Mouse (Mus musculus) regulatory T cell (primary cell): ENCODE results near the gene Orai1.
"Not testable (repeated sequence)": the region's sequence is repeated elsewhere in the genome, so short reads cannot be mapped to it uniquely, and the experiment has no call there.

Experiments
- in situ Hi-C: fragments of 300-600 bp; cut with MboI, MseI; formaldehyde crosslinking; loops from one replicate; pipeline ENCODE4 v1.15.1; 2025; ENCODE audit warnings: high pct_unique_total_duplicates

The Orai1 gene

DNA sequence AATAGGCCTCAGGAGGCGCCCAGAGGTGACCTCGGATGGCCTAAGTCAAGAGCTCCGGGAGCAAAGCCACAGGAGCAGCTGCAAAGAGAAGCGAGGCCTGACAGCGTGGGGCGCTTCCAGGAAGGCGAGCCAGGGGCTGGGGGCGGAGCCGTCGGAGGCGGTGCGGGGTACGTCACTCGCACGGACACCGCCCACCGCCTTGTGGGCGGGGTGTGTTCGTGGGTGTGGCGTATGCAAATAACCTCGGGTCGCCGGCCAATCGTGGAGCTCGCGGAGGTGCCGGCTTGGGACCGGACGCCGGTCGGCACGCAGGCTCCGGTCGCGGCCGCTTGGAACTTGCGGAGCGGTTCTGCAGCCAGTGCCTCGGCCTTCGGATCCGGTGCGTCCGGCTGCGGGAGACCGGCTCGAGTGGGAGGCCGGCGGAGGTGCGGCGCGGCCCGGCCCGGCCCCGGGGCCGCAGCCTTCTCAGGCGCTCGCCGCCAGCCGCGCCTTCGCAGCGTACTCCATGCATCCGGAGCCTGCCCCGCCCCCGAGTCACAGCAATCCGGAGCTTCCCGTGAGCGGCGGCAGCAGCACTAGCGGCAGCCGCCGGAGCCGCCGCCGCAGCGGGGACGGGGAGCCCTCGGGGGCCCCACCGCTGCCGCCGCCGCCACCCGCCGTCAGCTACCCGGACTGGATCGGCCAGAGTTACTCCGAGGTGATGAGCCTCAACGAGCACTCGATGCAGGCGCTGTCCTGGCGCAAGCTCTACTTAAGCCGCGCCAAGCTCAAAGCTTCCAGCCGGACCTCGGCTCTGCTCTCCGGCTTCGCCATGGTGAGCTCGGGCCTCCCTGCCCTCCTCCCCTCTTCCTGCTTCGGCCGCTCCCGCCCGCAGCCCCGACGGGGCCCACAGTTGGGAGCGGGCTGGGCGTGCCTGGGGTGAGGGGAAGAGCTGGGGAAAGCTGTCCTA is at the start of gene Orai1:
TSS of gene Orai1 (plus strand) at position 322 of the 949 bp plus-strand sequence.
- in situ Hi-C loops = loop anchor here (5.0 kb wide), 1 partner anchor 32 kb away; the partner anchor contains the start of gene Morn3

DNA sequence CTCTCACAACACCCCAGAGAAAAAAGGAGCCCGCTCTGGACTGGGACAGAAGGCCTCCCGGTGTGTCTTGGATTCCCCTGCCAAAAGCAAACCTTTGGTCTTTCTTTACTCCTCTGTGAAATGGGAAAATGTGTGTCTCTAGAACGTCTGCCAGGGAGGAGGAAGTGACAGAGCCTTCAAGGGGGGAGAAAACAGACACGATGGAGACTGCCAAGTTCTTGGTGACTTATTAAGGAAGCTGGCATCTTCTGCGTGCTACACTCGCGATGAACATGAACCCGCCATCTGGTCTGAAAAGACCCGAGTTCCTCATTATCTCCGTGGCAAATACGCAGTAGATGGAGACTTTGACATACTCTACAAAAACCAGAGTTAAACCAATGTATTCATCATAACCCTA is 49.4 kb upstream of the Orai1 start:
- in situ Hi-C loops = loop anchor here (5.0 kb wide), 2 partner anchors 42 to 82 kb away; partner anchors contain the start of gene Morn3

DNA sequence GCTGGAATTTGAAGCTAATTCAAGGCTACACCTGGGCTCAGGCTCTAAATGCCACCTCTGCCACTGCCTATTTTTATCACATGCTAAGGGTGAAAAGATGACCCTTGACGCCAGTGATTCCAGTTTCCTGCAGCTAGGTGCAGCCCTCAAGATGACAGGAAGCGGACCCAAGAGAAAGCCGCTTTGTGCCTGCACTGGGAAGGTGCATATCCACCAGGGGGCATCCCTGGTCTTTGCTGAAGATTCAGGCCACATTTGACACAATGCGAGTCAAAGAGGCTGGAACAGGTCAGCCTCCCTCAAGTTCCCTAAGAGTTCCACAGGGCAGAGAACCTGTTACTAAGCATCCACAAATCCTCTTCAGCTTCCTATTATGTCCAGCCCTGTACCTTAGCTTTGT is 46.6 kb upstream of the Orai1 start:
- in situ Hi-C loops = loop anchor here (5.0 kb wide), 2 partner anchors 39 to 79 kb away; partner anchors contain the start of gene Morn3

DNA sequence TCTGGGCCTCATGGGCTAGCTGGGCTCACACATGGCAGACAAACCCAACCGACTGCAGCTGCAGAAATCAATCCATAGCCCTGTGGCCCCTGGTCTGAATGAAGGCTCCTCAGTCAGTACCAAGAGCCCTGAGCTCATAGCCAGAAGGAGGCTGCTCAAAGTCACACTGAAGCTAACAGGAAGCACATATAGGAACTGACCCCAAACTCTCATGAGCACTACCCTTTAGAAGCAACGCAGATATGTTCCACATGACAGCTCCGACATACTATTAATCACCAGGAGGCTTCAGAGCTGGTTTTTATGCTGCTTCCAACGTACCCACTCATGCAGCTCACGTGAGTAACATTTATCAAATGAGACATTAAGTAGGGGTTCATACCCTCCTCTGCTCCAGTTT is 44.8 kb upstream of the Orai1 start:
- in situ Hi-C loops = no loop called here

DNA sequence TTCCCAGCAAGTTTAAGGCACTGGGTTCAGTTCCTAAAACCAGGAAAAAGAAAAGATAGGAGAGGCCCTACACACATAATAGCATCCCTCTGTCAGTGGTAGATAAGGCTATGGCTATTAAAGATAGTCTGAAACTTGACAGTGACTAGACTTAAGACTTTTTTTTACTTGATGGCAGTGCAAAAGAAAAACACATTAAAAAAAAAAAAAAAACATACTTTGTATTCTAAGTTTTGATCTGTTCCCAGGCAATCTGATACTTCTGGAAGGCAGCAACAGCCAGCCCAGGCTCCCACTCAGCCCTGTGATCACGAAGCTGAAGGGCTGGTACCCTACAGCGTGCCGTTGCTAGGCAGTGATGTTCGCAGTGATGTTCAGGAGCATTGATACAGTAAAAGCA is 43.4 kb upstream of the Orai1 start:
- in situ Hi-C loops = no loop called here

DNA sequence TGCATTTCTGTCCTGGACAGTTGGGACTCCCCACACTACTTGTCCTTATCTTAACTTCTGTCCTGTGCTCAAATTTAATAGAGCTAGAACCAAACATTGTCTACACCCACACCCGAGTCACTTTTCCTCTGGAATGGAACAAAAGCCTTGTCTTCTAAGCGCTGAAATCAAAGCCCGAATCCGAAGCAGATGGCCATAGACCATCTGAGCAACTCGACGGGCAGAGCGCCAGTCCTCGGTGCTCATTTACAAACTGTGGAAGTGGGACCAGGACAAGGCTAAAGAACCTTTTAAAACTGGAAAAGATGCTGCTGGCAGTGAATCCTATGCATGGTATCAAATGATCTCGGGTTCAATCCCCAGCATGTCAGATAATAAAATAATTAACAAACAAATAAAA is 42.8 kb upstream of the Orai1 start:
- in situ Hi-C loops = no loop called here

DNA sequence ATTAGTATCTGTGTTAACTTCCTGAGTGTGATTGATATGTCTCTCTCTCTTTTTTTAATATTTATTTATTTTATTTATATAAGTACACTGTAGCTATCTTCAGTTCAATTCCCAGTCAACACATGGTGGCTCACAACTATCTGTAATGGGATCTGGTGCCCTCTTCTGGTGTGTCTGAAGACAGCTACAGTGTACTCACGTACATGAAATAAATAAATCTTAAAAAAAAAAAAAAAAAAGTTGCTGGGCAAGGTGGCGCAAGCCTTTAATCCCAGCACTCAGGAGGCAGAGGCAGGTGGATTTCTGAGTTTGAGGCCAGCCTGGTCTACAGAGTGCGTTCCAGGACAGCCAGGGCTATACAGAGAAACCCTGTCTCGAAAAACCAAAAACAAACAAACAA is 40.2 kb upstream of the Orai1 start:
- in situ Hi-C loops = not testable (repeated sequence)

DNA sequence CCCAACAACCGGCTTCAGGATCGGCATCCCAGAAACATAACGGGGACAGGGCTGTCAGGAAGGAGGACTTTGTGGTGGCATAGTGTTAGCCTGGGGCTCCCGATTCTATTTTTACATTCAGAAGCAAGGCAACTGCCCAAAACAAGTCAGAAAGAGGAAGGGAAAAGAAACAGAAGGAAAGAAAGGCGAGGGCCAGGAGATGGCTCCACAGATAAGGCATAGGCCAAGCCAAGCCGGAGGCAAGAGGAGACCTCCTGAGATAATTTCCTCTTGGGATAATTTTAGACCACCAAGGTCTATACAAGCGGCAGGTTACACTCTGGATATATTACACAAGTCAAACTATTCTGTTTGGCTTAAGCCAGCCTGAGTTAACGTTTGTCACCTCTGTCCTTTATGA is 35.9 kb upstream of the Orai1 start:
- in situ Hi-C loops = no loop called here

DNA sequence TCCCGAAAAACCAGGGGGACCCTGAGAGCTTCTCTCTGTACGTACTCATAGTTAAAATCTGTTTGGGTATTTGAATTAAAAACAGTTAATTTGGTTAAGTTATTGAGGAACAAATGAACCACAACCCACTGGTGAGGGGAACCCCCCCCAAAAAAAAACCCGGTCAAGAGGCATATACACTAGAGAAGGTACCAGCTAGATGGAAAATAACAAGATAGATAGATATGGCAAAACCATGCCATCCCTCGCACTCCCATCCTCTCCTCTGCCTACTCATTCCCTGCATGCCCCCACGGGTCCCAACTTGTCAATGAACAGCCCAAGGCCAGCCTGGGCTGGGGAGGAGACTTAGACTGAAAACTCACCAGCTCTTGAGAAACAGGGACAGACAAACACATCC is 30.4 kb upstream of the Orai1 start:
- in situ Hi-C loops = no loop called here

DNA sequence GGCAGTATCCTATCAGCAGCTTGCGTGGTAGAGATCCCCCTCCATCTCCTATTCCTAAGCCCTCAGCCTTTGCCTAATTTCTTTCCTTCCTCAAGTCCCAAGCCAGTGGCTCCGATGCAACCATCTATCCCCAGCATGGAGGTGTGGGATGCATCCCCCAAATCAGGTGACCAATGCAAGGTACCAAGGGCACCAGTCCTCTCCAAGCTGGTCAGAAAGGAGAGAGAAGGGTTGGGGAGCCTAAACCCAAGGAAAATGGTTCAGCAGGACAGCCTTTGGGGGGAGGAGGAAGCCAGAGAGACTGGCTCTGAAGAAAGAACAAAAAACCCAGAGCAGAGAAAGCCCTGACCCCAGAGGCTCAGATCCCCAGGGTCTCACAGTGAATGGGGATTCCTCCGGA is 29.6 kb upstream of the Orai1 start:
- in situ Hi-C loops = no loop called here

DNA sequence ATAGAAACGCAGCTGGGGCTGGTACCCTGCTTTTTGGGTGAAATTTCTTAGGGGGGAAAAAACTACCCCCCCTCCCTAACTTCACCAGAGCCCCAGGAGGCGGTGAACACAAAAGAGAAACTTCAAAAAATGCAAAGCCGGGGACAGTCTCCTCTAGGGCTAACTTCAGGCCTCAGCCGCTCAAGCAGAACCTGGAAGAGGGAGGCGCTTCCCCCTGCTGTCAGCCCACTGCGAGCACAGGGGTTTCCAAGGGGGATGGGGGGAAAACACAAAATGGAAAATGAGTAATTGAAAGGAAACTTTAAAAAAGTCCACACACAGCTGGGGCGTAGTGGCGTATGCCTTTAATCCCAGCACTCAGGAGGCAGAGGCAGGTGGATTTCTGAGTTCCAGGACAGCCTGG is 28.8 kb upstream of the Orai1 start:
- in situ Hi-C loops = no loop called here

DNA sequence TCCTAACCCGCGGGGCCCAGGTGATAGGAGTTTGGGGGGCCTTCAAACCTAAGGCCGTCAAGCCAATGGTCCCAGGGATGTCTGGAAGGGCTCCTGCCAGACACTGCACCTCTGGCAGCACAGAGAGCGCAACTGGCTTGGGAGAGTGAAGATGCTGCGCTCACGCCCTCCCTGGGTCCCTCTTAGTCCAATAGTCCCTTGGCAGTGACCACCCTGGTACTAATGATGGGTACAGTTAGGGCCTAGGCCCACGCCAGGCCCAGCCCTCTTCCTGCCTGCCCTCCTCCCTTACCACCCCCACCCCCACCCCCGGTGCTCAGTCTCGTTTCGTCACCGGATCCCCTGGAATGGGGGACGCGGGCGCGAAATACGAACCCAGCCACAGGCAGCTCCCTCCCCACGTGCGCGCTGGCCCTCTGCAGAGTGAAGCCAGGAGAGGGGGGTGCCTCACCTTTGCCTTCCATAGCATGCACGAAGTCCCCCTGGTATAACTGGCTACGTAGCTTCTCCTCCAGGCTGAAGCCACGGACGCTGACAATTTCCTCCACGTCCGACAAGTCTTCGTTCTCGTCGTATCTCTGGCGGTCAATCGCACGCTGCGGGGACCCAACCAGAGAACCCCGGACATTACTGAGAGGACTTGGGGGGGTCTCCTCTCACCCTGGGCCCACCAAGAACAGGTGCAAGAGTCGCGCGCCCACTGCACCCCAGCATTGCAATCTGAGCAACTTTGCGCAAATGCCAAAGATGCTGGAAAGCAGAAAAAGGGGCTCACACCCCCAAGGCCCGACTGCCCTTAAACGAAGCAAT is 27.5 kb upstream of the Orai1 start:
- in situ Hi-C loops = no loop called here

DNA sequence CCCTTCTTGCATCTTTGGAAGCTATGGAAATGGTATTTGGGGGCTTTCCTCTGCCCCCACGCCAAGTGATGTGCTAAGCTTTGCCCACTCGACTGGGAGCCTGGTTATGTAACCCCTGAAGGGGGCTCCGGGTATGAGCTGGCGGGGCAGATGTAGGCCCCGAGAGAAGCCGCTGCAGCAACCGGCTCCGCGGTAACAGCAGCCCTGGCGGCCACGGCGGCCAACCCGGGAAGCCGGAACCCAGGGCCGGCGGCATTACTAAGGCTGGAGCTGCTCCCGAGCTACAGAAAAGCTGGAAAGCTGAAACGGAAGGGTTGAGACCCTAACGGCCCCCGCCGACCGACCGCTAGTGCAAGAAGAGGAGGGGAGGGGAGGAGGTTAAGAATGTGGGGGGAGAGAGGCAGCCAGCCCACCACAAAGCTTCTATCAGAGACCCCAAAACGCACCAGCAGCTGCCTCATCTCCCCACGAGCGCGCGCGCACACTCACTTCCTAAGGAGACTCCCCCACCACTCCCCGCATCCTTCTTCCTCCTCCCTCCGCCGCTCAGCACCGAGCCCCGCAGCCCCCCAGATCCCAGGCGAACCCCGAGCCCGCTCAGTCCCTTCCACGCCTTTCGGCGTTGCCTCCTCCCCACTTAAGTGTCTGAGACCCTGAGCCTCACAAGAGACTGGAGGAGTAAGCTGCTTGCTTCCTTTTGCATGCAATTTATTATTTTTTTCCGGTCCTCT is 26.7 kb upstream of the Orai1 start:
- in situ Hi-C loops = no loop called here

DNA sequence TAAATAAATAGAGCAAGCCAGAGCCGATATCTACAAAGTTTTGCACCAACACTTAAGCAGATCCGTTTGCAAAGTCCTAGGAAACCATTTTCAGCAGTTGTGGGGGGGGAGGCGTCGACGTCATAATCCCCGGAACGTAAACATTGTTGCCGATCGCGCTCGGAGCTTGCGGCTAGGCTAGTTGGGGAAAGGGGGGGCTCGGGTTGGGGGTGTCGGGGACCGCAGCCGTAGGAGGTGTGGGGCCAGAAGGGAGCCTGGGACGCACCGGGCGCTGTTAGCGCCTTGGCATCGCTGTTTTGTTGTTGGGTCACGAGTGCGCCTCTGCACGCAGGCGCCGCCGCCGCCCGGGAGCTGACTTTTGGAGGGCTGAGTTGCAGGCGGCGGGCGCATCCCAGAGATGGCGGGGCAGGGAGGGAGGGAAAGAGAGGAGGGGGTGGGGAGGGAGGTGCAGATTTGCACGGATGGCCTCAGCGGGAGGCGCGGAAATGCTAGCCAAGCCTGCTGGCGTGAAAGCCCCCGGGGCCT is 25.8 kb upstream of the Orai1 start:
- in situ Hi-C loops = no loop called here

DNA sequence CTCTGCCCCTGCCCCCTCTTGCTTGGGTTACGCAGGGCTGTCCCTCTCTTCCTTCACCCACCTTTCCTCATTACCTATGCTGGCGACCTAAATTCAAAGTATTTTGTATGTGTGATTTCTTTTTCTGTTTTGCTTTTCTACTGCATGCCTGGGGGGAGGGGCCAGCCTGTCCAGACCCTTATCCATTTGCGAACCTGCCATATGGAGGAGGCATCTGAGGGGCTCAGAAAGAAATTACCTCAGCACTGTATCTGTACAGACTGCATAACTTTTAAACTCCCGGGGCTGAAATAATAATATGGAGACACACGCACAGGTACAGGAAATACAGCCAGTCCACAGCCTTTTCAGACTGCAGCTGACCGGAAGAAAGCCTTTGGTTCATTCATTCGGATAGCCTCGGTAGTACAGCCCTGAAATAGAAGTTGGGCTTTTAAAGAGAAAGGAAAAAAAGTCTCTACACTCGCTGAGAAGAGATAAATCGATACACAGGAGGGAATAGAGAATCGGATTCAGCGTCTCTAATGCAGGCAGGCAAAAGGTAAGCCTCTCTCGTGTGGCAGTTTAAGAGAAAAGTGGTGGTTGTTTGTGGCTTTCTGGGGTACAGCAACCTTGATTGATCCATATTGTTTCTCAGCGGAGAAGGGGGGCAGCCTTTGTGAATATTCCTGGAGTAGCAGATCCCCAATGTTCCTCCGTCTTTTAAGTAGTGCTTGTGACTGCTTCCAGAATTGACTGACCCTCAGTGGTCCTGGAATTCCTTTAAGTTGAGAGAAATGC is 25.1 kb upstream of the Orai1 start, which contains the start of gene Kdm2b:
TSS of gene Kdm2b (minus strand) at position 273 of the 780 bp plus-strand sequence.
- in situ Hi-C loops = no loop called here

DNA sequence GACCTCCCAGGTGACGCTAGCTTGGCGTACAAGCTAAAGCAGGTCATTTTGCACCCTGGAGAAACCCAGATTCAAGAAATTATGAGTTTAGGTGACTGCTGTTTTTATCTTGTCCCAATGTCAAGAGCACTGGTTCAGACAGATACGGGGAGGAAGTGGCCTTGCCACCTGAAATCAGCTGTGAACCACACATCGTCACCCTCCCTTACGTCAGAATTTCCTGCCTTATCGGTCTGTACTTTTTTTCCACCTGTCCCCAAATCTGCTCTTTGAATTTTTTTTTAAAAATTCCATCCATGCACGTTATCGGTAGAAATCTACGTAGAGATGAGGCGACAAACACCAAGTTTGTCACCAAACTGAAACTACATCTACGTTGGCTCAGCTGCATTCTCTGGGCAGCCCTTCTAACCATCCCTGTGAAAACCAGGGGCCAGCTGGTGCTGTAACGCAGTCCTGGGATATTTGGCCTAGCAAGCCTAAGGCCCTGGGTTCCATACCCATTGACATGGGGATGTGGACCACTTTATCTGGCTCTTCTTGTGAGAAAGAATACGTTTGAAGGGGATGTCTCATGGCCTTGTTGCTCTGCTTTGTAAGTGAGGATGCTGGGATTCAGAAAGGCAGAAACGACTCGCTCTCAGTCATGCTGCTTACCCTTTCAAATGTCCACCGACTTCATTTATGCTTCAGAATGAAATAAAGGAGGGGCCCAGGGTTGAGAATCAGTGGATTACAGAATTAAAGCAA is 24.3 kb upstream of the Orai1 start:
- in situ Hi-C loops = no loop called here

DNA sequence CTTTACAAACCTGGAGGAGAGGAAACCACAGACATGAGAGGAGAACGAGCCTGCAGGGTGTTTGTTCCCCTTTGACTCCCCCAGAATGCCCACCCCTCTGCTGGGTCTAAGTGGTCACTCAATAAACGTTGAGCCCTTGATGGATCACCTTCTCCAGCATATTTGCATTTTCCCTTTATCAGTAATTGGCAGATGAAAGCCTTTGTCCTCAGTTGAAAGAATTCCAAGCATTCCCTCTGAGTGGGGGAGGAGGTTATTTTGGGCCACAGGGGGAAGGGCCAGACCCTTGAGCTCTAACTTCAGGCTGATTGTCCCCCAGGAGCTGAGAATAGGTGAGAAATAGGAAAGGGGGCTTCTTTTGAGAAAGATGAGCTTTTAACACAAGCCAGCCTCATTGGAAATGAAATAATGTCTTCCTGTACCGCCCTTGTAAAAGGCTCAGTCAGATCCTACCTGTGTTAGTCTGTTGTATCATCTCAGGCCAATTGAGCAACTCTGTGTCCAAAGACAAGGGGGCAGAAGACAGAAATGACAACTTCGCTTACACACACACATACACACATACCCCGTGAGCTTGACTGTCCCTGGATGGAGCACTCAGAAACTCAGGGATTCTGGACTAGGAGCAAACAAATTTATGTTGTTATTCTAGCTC is 23.4 kb upstream of the Orai1 start:
- in situ Hi-C loops = no loop called here

DNA sequence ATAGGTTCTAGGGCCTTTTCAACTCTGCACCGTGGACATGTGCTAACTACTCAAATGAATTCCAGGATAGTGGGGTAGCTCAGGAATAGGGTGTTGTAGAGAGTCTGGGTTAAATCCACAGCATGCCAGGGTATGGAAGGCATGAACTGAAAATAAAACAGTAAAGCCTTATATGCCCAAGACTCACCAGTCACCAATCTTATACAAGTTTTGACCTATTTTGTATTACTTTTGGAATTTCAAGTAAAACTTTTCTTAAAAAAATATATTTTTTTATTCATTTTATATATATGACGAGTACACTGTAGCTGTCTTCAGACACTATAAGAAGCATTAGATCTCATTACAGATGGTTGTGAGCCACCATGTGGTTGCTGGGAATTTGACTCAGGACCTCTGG is 21.1 kb upstream of the Orai1 start:
- in situ Hi-C loops = no loop called here

DNA sequence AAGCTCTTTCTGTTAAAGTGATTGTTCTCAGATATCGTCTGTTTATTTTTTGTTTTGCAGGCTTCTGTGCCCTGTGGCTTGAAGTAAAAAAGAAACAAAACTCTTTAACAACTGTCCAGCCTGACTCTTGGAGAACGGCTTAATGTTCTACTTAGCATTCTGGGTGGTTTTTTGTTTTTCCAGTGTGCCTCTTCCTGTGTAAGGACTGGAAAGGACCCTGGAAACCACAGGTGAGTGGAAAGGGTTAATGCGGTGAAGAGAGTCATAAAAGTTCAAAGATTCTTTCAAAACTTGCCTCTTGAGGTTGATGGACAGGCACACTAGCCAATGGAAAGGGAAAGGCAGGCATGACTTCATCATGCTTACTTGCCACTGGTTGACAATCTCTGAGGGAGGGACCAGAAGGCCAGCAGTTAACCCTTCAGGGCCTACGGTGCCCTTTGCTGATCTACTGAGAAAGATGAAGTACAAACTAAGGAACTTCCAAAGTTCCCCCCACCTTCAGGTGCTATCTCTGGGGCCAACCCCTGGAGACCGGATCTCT is 20.5 kb upstream of the Orai1 start:
- in situ Hi-C loops = no loop called here
